8 mouse cellular contexts compared by ENCODE assay signal in the genomic region with DNA sequence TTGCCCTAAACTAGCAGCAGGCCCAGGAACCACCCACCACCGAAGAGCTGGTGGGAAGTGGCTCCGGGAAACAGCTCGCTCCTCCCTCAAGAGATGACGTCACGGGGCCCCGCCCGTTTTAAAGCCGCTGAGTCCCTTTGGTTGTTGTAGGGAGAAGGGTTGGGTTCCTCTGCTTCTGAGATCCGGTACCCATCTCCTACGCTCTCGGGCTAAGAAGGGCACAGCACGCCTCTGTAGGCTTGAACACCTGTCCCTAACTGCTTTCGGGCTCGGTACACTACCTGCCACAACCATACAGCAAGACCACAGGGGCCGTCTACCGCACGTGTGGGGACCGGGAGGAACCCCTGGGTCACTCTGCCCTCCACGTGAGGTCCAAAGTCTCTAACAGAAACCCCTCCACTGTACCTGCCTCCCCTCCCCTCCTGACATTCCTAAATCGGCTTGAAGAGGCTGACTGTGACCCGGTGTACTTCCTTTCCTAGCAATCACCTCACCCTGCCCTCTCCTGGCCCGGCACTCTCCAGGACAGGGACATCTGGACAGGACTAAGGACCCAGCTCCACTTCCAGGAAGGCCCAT. TPM values are rescaled to one million over a fixed set of nuclear protein-coding genes. Genes with fewer than 3 reads are reported as not detected.
DNase-seq lines count a peak whose midpoint lies in the region; ATAC-seq and TF ChIP-seq lines count a peak whose summit lies in the region.

No protein-coding gene starts in this region.

- H3K9me3 ChIP-seq in ES-Bruce4 (replicated peaks; ENCODE audit: control insufficient read depth, insufficient read depth, low read length, poor library complexity, severe bottlenecking) = no peaks in the 10 kb centered on the region
- H3K9me3 ChIP-seq in forebrain, postnatal 0 days (ENCODE audit: low read length) = no peaks in the 10 kb centered on the region

- TF ChIP-seq POLR2A in ES-Bruce4 (IDR thresholded peaks at IDR 0.05; ENCODE audit: insufficient read depth, low read length) = peak; percentile 67
- TF ChIP-seq POLR2A in lung, adult 2 months (IDR thresholded peaks at IDR 0.05; ENCODE audit: borderline replicate concordance, extremely low read depth, low read depth, low read length) = peak; percentile 77; the same call in 1 of the 2 replicates

- WGBS in forebrain, postnatal 0 days = 7% methylated on average over 22 of the region's 22 CpGs
- 4% methylated on average over 22 of the region's 22 CpGs for WGBS in lung, adult 2 months

- H3K27me3 ChIP-seq in ES-Bruce4 (ENCODE audit: control insufficient read depth, insufficient read depth, low read length, poor library complexity, severe bottlenecking) = no peaks in the 10 kb centered on the region
- peaks cover 3% of the 10 kb centered on the region; the same call in 1 of the 2 replicates for H3K27me3 ChIP-seq in forebrain, postnatal 0 days (ENCODE audit: insufficient read depth, low read length)

- H3K9ac ChIP-seq in ES-Bruce4 (ENCODE audit: low read depth, poor library complexity, severe bottlenecking) = no peak overlapping the region
- H3K9ac ChIP-seq in forebrain, postnatal 0 days = peak overlapping the region; percentile 43

- H3K36me3 ChIP-seq in ES-Bruce4 (ENCODE audit: control insufficient read depth, insufficient read depth, low read length, poor library complexity, severe bottlenecking) = no peaks in the 10 kb centered on the region
- no peaks in the 10 kb centered on the region for H3K36me3 ChIP-seq in forebrain, postnatal 0 days (ENCODE audit: insufficient read depth)

- peak overlapping the region; percentile 46 for H3K4me3 ChIP-seq in ES-Bruce4 (ENCODE audit: low read depth, low read length)
- peak overlapping the region; percentile 33 for H3K4me3 ChIP-seq in forebrain, postnatal 0 days (ENCODE audit: low read depth, low read length)
- peak overlapping the region; percentile 54 for H3K4me3 ChIP-seq in layer of hippocampus, adult 2 months
- peak overlapping the region; percentile 76 for H3K4me3 ChIP-seq in lung, adult 2 months (replicated peaks; ENCODE audit: extremely low read depth, low read depth, low read length)

- ATAC-seq in forebrain, postnatal 0 days = peak; percentile 94
- ATAC-seq in neutrophil, adult 5-6 weeks (ENCODE audit: extremely low read depth, insufficient number of reproducible peaks, low FRiP score, poor library complexity, severe bottlenecking) = peak; percentile 68

- TF ChIP-seq EP300 in ES-Bruce4 (IDR thresholded peaks at IDR 0.05; ENCODE audit: insufficient read depth, low read depth, low read length) = no peak

- TF ChIP-seq CTCF in ES-Bruce4 (IDR thresholded peaks at IDR 0.05; ENCODE audit: low read depth, low read length) = no peak
- TF ChIP-seq CTCF in forebrain, postnatal 0 days (IDR thresholded peaks at IDR 0.05; ENCODE audit: low read depth) = no peak
- no peak for TF ChIP-seq CTCF in layer of hippocampus, adult 2 months (conservative IDR thresholded peaks at IDR 0.05)
- TF ChIP-seq CTCF in lung, adult 2 months (IDR thresholded peaks at IDR 0.05; ENCODE audit: insufficient read depth, low read length) = no peak

- H3K27ac ChIP-seq in ES-Bruce4 (ENCODE audit: insufficient read depth, low read length) = no peak overlapping the region
- no peak overlapping the region for H3K27ac ChIP-seq in forebrain, postnatal 0 days (ENCODE audit: low read depth, low read length)
- peak overlapping the region; percentile 89 for H3K27ac ChIP-seq in layer of hippocampus, adult 2 months

- DNase-seq in cerebellum, adult 18-20 months = peak; percentile 85 to 86
- DNase-seq in forebrain, postnatal 0 days = peak; percentile 82
- DNase-seq in heart, postnatal 4 days = peak; percentile 91
- DNase-seq in layer of hippocampus, adult 2 months (ENCODE audit: low spot score in 2 of 2) = peak; percentile 91 to 93
- peak; percentile 93 for DNase-seq in lung, adult 2 months
- DNase-seq in thymus, adult 18-20 months = peak; percentile 82 to 87

- H3K4me2 ChIP-seq in forebrain, postnatal 0 days (ENCODE audit: low read depth) = peak overlapping the region; percentile 61

- H3K4me1 ChIP-seq in ES-Bruce4 (ENCODE audit: control insufficient read depth, insufficient read depth, low read length) = no peaks in the 10 kb centered on the region
- peaks cover 3% of the 10 kb centered on the region; the same call in 1 of the 2 replicates for H3K4me1 ChIP-seq in forebrain, postnatal 0 days (ENCODE audit: insufficient read depth)
- H3K4me1 ChIP-seq in lung, adult 2 months (ENCODE audit: control insufficient read depth, insufficient read depth, low read length) = 0 out of 2 replicates have a peak, but pooled peaks cover 4% of the 10 kb centered on the region

RNA-seq across cellular contexts. Expression of a gene that starts 58.0 kb away (rescaled TPM):
- polyA plus RNA-seq in ES-Bruce4 (2011; ENCODE audit: insufficient read depth, insufficient read length, low read depth, missing spikeins) = not detected in 2 replicates
- not detected in 2 replicates for total RNA-seq in forebrain, postnatal 0 days (2014; rRNA removed)
- polyA plus RNA-seq in forebrain, postnatal 0 days (2015; fragmentation: Nextera tagmentation; extraction: Ambion mirVana) = not detected in 2 replicates
- total RNA-seq in heart, postnatal 4 days (2021) = not detected
- total RNA-seq in layer of hippocampus, adult 2 months (2021) = not detected
- not detected in 2 replicates for polyA plus RNA-seq in lung, adult 2 months (2012; rRNA removed)
- total RNA-seq in neutrophil, adult 5-6 weeks (2017) = not detected in 2 replicates
